Mouse (Mus musculus): Measurements from ENCODE around the gene Pef1. TPM values are rescaled to one million over a fixed set of nuclear protein-coding genes. Genes with fewer than 3 reads are reported as not detected.

Pef1 gene
- polyA plus RNA-seq, 1 experiment: 55.6 TPM

DNA sequence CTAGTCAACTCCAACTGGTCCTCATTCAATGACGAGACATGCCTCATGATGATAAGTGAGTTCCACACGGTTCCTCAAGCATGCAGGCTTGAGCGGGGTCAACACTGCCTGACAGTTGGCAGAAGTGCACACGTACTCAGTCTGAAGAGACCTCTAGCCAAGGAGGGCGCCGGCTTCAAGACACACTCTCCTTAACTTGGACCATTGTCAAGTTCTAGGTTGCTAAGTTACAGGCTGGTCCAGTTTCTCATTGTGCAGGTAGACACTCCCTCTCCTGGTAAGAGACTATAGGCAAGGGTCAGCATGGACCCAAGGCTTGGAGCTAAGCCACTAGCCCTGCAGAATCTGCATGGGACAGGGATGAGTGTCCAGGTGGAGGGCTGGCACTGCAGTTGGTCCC, 22.8 kb downstream of the Pef1 start:
- H3K27ac ChIP-seq (ENCODE audit: control insufficient read depth, insufficient read depth, low read depth, low read length): no peak overlapping the region
- peaks cover 3% of the 10 kb centered on the region; the same call in 1 of the 2 replicates for H3K36me3 ChIP-seq (ENCODE audit: control insufficient read depth, insufficient read depth, low read length)

DNA sequence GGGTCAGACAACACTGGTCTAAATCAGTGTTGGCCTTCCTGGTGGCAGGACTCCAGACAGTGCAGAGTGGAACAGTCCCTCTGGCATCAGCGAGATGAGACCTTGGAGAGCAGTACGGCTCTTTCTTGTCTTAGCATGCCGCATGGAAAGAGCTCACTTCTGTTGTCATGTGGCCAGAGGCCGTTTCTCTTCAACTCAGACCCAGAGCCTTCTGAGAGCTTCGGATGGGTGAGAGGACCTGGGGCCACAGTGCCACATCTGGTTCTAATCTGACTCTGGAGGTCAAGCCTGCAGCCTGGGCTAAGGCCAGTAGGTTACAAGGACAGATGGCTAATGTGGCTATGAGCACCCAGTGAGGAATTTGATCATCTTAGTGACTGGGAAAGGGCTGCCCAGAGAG, 23.6 kb downstream of the Pef1 start:
- Histone ChIP-seq H3K4me3 (ENCODE audit: control insufficient read depth, low read depth, low read length) (no peak overlapping the region), H3K27me3 (ENCODE audit: control insufficient read depth, insufficient read depth, low read length) (no peaks in the 10 kb centered on the region), H3K36me3 (ENCODE audit: control insufficient read depth, insufficient read depth, low read length) (peaks cover 3% of the 10 kb centered on the region; the same call in 1 of the 2 replicates), H3K4me1 (ENCODE audit: control insufficient read depth, insufficient read depth, low read length) (no peaks in the 10 kb centered on the region; the same call in 1 of the 2 replicates), H3K27ac (ENCODE audit: control insufficient read depth, insufficient read depth, low read depth, low read length) (no peak overlapping the region)
- no peak for TF ChIP-seq CTCF (IDR thresholded peaks at IDR 0.05; ENCODE audit: control insufficient read depth, insufficient read depth, insufficient replicate concordance, low read depth, low read length)
- no peak for TF ChIP-seq POLR2A (IDR thresholded peaks at IDR 0.05; ENCODE audit: control insufficient read depth, low read depth, low read length)

More for the DNA sequence above, 22.8 kb downstream of the Pef1 start:
- no peaks in the 10 kb centered on the region; the same call in 1 of the 2 replicates for H3K4me1 ChIP-seq (ENCODE audit: control insufficient read depth, insufficient read depth, low read length)
- H3K27me3 ChIP-seq (ENCODE audit: control insufficient read depth, insufficient read depth, low read length): no peaks in the 10 kb centered on the region
- no peak overlapping the region for H3K4me3 ChIP-seq (ENCODE audit: control insufficient read depth, low read depth, low read length)
- TF ChIP-seq POLR2A (IDR thresholded peaks at IDR 0.05; ENCODE audit: control insufficient read depth, low read depth, low read length) (no peak), CTCF (IDR thresholded peaks at IDR 0.05; ENCODE audit: control insufficient read depth, insufficient read depth, insufficient replicate concordance, low read depth, low read length) (no peak)

DNA sequence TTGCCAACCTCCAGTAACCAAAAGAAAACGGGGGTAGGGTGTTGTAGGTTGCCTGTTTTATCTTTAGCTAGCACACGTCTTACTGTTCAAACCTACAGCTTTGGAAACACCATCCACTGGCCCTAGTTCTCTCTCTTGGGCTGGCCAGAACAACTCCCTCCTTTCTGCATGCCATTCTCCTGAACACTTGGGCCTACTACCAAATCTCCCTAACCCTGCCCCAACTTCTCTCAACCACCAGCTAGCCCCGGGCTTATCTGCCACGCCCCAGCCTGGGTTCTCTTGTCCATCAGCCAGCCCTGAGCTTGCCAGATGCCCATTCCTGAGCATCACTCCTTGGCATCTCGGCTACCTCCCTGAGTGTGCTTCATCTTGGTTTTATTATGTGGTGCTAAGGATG, 26.5 kb downstream of the Pef1 start:
- Histone ChIP-seq H3K4me1 (ENCODE audit: control insufficient read depth, insufficient read depth, low read length) (no peaks in the 10 kb centered on the region), H3K27me3 (ENCODE audit: control insufficient read depth, insufficient read depth, low read length) (no peaks in the 10 kb centered on the region), H3K4me3 (ENCODE audit: control insufficient read depth, low read depth, low read length) (no peak overlapping the region), H3K27ac (ENCODE audit: control insufficient read depth, insufficient read depth, low read depth, low read length) (no peak overlapping the region), H3K36me3 (ENCODE audit: control insufficient read depth, insufficient read depth, low read length) (no peaks in the 10 kb centered on the region)
- TF ChIP-seq POLR2A (IDR thresholded peaks at IDR 0.05; ENCODE audit: control insufficient read depth, low read depth, low read length) (no peak), CTCF (IDR thresholded peaks at IDR 0.05; ENCODE audit: control insufficient read depth, insufficient read depth, insufficient replicate concordance, low read depth, low read length) (no peak)

DNA sequence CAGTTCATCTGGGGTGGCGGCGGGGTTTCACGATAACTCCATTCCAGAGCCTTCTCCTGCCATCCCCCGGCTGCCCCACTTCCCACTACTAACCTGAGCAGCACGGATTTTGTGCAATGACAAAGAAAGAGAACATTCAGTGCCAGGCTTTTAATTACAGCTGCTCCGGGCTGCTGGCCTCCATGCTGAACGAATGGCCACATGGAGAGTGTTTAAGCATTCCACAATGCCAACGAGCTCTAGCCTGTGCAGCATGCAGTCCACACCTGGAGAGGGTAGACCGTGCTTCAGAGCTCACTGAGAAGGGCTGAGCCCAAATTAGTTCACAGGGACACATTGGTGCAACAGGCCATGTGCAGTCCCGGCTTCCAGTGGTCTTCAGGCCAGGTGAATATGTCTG, 27.7 kb downstream of the Pef1 start:
- no peaks in the 10 kb centered on the region for H3K36me3 ChIP-seq (ENCODE audit: control insufficient read depth, insufficient read depth, low read length)
- TF ChIP-seq CTCF (IDR thresholded peaks at IDR 0.05; ENCODE audit: control insufficient read depth, insufficient read depth, insufficient replicate concordance, low read depth, low read length): no peak
- no peak for TF ChIP-seq POLR2A (IDR thresholded peaks at IDR 0.05; ENCODE audit: control insufficient read depth, low read depth, low read length)
- no peaks in the 10 kb centered on the region for H3K27me3 ChIP-seq (ENCODE audit: control insufficient read depth, insufficient read depth, low read length)
- H3K4me3 ChIP-seq (ENCODE audit: control insufficient read depth, low read depth, low read length): no peak overlapping the region
- no peak overlapping the region for H3K27ac ChIP-seq (ENCODE audit: control insufficient read depth, insufficient read depth, low read depth, low read length)
- no peaks in the 10 kb centered on the region for H3K4me1 ChIP-seq (ENCODE audit: control insufficient read depth, insufficient read depth, low read length)

DNA sequence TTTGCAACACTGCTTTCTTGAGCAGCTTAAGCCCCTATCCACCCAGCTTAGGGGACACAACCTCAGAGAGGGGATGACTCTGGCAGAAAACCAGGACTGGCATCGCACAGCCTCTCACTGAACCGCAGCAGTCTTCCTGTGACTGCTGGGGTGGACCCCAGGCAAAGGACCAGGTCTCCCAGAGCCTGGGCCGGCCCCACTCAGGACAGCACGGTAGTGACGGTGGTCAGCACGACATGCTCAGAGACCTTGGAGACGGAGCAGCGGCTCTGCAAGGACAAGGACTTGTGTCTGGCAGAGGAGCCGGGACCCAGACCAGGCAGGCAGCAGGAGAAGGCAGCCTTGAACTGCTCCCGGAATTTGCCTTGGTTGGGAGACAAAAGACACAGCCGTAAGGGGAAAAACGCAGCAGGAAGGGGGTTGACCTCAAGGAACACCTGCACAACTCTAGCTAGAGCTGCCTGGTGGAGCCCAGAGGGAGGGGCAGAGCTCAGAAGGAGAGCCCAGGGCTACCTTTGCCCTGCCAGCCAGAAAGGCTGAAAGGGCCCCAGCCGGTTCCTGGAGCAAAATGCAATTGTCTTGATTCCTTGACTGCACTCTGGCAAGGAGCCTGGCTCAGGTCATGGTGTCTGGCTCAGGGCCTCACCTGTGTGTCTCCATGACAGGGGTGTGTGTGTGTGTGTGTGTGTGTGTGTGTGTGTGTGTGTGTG, 28.4 kb downstream of the Pef1 start:
- Histone ChIP-seq H3K27me3 (ENCODE audit: control insufficient read depth, insufficient read depth, low read length) (no peaks in the 10 kb centered on the region), H3K4me3 (ENCODE audit: control insufficient read depth, low read depth, low read length) (no peak overlapping the region), H3K36me3 (ENCODE audit: control insufficient read depth, insufficient read depth, low read length) (no peaks in the 10 kb centered on the region), H3K27ac (ENCODE audit: control insufficient read depth, insufficient read depth, low read depth, low read length) (no peak overlapping the region), H3K4me1 (ENCODE audit: control insufficient read depth, insufficient read depth, low read length) (no peaks in the 10 kb centered on the region)
- TF ChIP-seq POLR2A (IDR thresholded peaks at IDR 0.05; ENCODE audit: control insufficient read depth, low read depth, low read length) (no peak), CTCF (IDR thresholded peaks at IDR 0.05; ENCODE audit: control insufficient read depth, insufficient read depth, insufficient replicate concordance, low read depth, low read length) (no peak)

DNA sequence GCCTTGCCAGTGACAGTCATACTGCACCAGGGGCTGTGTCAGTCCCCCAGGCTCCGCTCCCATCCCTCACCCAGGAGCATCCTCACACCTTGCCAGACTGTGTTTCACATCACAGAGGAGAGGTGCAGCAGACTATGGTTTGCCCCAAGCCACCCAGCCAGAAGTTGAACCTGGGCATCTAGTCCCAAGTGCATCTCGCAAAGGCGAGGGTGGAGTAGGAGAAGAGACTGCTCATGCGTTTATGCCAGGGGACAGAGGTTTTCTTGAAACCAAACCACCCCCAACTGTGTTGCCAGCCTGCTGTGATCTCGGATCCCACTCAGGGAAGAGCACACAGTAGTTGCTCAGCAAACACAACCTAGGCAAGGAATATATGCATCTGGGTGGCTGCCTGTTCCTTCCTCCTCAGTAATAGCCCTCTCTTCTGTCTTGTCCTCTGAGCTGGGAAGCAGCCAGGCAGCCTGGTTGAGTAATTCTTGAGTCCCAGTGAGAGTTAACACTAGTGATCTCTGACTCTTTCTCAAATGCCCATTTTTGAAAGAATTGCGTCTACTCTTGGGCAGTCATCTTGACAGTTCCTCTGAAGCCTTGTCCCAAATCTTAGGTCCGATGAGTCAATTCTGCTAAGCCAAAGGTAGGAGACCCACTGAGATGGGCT, 29.2 kb downstream of the Pef1 start:
- H3K27ac ChIP-seq (ENCODE audit: control insufficient read depth, insufficient read depth, low read depth, low read length): no peak overlapping the region
- TF ChIP-seq POLR2A (IDR thresholded peaks at IDR 0.05; ENCODE audit: control insufficient read depth, low read depth, low read length) (no peak), CTCF (IDR thresholded peaks at IDR 0.05; ENCODE audit: control insufficient read depth, insufficient read depth, insufficient replicate concordance, low read depth, low read length) (no peak)
- H3K4me1 ChIP-seq (ENCODE audit: control insufficient read depth, insufficient read depth, low read length): no peaks in the 10 kb centered on the region
- H3K4me3 ChIP-seq (ENCODE audit: control insufficient read depth, low read depth, low read length): no peak overlapping the region
- no peaks in the 10 kb centered on the region for H3K27me3 ChIP-seq (ENCODE audit: control insufficient read depth, insufficient read depth, low read length)
- H3K36me3 ChIP-seq (ENCODE audit: control insufficient read depth, insufficient read depth, low read length): no peaks in the 10 kb centered on the region

DNA sequence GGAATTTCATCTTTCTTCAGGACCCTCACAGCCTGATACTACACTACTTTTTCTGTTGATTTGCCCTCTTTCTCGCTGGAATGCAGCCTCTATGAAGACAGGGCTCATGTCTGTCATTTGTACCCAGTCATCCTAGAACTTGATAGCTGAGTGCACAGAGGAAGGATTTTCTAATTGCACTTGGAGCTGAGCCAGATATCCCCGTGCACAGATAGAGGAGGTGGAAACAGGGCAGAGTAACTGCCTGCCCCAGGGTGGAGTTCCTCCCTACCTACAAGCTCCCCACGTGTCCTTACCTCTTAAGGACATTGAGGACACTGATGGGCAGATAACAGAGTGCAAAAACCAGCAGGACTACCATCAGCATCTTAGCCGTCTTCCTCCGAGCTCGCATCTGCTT, 31.0 kb downstream of the Pef1 start:
- no peak for TF ChIP-seq POLR2A (IDR thresholded peaks at IDR 0.05; ENCODE audit: control insufficient read depth, low read depth, low read length)
- TF ChIP-seq CTCF (IDR thresholded peaks at IDR 0.05; ENCODE audit: control insufficient read depth, insufficient read depth, insufficient replicate concordance, low read depth, low read length): no peak
- no peaks in the 10 kb centered on the region for H3K27me3 ChIP-seq (ENCODE audit: control insufficient read depth, insufficient read depth, low read length)

More for the DNA sequence above, 31.0 kb downstream of the Pef1 start:
- H3K4me1 ChIP-seq (ENCODE audit: control insufficient read depth, insufficient read depth, low read length): no peaks in the 10 kb centered on the region
- H3K27ac ChIP-seq (ENCODE audit: control insufficient read depth, insufficient read depth, low read depth, low read length): no peak overlapping the region
- H3K36me3 ChIP-seq (ENCODE audit: control insufficient read depth, insufficient read depth, low read length): no peaks in the 10 kb centered on the region
- H3K4me3 ChIP-seq (ENCODE audit: control insufficient read depth, low read depth, low read length): no peak overlapping the region

Measured in testis, adult 2 months (tissue).